Mouse (Mus musculus): ENCODE measurements around the gene Pou2f1. TPM values are rescaled to one million over a fixed set of nuclear protein-coding genes. Genes with fewer than 3 reads are reported as not detected.

Pou2f1 gene
- total and polyA plus RNA-seq, 3 experiments = 7.6 to 11.4 (median 8.2) TPM

DNA sequence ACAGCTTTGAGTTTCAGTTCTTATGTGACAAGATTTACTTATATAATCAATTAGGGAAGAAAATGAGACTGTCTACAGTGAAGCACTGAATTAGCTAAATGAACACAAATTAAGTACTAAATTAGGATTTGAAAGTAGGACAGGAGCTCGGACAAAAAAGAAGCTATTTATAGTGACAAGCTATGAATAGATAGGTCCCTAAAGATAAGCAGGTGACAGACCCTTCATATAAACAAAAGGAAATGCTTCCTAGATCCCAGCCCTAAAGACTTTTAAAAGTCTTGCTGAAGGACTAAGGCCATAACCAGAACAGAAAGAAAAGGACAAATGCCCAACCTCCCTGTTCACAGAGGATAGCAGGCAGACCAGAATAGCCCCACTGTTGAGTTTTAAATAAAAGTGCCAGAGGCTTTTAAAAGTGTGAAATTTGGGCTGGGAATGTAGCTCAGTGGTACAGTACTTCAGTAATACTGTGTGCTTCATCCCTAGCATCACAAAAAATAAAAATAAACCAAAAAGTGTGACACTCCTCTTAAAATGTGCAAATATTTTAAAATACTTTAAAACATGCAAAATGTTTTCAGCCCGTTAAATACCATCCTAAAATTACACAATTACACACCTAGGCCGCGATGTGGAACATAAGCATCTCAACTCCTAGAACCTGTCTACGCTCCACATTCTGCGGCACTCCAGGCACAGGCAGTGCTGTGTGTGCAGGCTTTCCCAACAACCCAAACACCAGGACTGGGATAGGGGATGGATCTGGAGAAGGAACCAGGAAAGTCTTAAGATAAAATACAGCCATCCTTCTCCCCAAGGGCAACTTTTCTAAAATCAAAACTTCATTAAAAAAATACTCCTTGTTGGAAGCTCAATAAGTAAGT is 9.0 kb downstream of the Pou2f1 start:
- H3K9ac ChIP-seq (ENCODE audit: low read depth, low read length) = no peak overlapping the region
- intact Hi-C loops (cut with DNase I) = no loop called here
- peaks cover 20% of the 10 kb centered on the region for H3K36me3 ChIP-seq (ENCODE audit: control insufficient read depth, insufficient read depth, low read length)
- DNase-seq = no peak
- H3K79me2 ChIP-seq (replicated peaks; ENCODE audit: control insufficient read depth, insufficient read depth, low read length) = peaks cover 5% of the 10 kb centered on the region; the same call in 1 of the 2 replicates
- WGBS = 61% methylated on average over 6 of the region's 6 CpGs
- H3K27me3 ChIP-seq (ENCODE audit: control insufficient read depth, insufficient read depth, low read length) = no peaks in the 10 kb centered on the region
- H3K27ac ChIP-seq = peak overlapping the region; percentile 71
- peaks cover 12% of the 10 kb centered on the region for H3K4me1 ChIP-seq (ENCODE audit: control insufficient read depth, insufficient read depth, low read length)
- no peak overlapping the region for H3K4me3 ChIP-seq
- TF ChIP-seq EP300 (IDR thresholded peaks at IDR 0.05; ENCODE audit: insufficient read depth, low read depth, low read length) (no peak), CTCF (IDR thresholded peaks at IDR 0.05) (no peak), POLR2A (IDR thresholded peaks at IDR 0.05; ENCODE audit: insufficient read depth, low read depth, low read length) (no peak)

DNA sequence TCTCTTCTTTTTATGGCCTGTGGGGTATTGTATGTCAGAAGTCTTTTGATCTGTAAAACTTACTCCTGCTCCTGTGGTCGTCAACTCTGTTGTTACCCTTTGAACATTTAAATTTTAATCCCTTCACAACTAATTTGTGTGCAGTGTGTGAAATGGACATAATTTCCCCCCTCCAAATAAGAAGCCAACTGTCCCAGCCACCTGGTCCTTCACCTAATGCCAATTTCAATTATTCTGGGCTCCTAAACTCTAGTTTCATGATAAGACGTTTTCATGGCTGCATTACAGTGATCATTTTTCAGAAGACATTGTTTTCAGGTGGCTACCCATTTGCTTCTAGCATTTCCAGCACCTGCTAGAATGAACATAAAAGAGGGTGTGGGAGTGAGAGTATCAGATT is 13.9 kb downstream of the Pou2f1 start:
- Histone ChIP-seq H3K27me3 (ENCODE audit: control insufficient read depth, insufficient read depth, low read length) (no peaks in the 10 kb centered on the region), H3K36me3 (ENCODE audit: control insufficient read depth, insufficient read depth, low read length) (peaks cover 14% of the 10 kb centered on the region), H3K9ac (ENCODE audit: low read depth, low read length) (no peak overlapping the region), H3K4me1 (ENCODE audit: control insufficient read depth, insufficient read depth, low read length) (peaks cover 6% of the 10 kb centered on the region), H3K4me3 (no peak overlapping the region), H3K79me2 (replicated peaks; ENCODE audit: control insufficient read depth, insufficient read depth, low read length) (peaks cover 5% of the 10 kb centered on the region; the same call in 1 of the 2 replicates), H3K27ac (no peak overlapping the region)
- TF ChIP-seq POLR2A (IDR thresholded peaks at IDR 0.05; ENCODE audit: insufficient read depth, low read depth, low read length) (no peak), EP300 (IDR thresholded peaks at IDR 0.05; ENCODE audit: insufficient read depth, low read depth, low read length) (no peak), CTCF (IDR thresholded peaks at IDR 0.05) (no peak)
- no peak for DNase-seq
- 80% methylated on average over 2 of the region's 2 CpGs for WGBS
- intact Hi-C loops (cut with DNase I) = no loop called here

DNA sequence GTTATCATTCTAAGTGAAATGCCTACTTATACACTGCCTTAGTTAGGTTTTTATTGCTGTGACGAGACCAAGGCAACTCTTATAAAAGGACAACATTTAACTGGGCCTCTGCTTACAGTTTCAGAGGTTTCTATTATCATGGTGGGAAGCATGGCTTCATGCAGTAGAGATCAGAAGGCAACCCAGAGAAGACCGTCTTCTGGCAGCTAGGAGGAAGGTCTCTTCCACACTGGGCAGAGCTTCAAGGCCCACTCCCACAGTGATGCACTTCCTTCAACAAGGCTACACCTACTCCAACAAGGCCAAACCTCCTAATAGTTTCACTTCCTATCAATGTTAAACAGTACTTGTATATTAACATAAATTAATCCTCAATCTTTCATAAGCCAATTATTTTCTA is 14.4 kb downstream of the Pou2f1 start:
- no peak for TF ChIP-seq CTCF (IDR thresholded peaks at IDR 0.05)
- TF ChIP-seq EP300 (IDR thresholded peaks at IDR 0.05; ENCODE audit: insufficient read depth, low read depth, low read length) = no peak
- H3K4me3 ChIP-seq = no peak overlapping the region
- peaks cover 6% of the 10 kb centered on the region for H3K4me1 ChIP-seq (ENCODE audit: control insufficient read depth, insufficient read depth, low read length)
- no peaks in the 10 kb centered on the region for H3K27me3 ChIP-seq (ENCODE audit: control insufficient read depth, insufficient read depth, low read length)
- H3K9ac ChIP-seq (ENCODE audit: low read depth, low read length) = no peak overlapping the region
- 67% methylated on average over 2 of the region's 2 CpGs for WGBS
- peaks cover 12% of the 10 kb centered on the region for H3K36me3 ChIP-seq (ENCODE audit: control insufficient read depth, insufficient read depth, low read length)
- peaks cover 5% of the 10 kb centered on the region; the same call in 1 of the 2 replicates for H3K79me2 ChIP-seq (replicated peaks; ENCODE audit: control insufficient read depth, insufficient read depth, low read length)
- intact Hi-C loops (cut with DNase I) = no loop called here
- DNase-seq = no peak
- no peak overlapping the region for H3K27ac ChIP-seq

DNA sequence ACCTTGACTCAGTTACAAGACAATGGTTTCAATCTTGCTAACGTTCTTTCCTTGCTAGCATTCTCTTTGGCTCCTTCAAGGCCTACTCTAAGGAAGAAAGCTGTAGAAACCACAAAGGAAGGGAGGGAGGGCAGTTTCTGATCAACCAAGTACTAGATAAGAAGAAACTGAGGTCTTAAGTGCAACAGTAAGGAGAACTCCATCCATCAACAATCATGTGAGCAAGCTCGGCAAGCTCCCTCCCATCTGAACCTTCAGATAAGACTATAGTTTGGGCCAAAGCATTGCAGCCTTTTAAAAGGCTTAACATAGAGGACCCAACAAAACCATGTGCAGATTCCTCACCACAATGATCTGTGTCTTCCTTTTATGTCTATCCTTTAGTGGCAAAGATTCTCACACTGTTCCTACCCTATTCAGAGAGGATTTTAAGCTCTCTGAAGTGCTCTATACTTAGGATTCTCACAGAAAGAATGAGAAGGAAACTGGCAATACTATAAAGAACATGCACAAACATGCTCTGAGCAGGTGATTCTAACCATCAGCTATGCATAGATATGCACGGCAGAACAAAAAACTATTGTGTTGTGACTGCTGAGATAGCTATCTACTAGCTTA is 16.6 kb downstream of the Pou2f1 start:
- TF ChIP-seq EP300 (IDR thresholded peaks at IDR 0.05; ENCODE audit: insufficient read depth, low read depth, low read length) (no peak), CTCF (IDR thresholded peaks at IDR 0.05) (no peak), POLR2A (IDR thresholded peaks at IDR 0.05; ENCODE audit: insufficient read depth, low read depth, low read length) (no peak)
- no peak overlapping the region for H3K4me3 ChIP-seq
- no peak overlapping the region for H3K9ac ChIP-seq (ENCODE audit: low read depth, low read length)
- no peaks in the 10 kb centered on the region for H3K27me3 ChIP-seq (ENCODE audit: control insufficient read depth, insufficient read depth, low read length)
- peaks cover 1% of the 10 kb centered on the region for H3K4me1 ChIP-seq (ENCODE audit: control insufficient read depth, insufficient read depth, low read length)
- intact Hi-C loops (cut with DNase I) = no loop called here
- no peak overlapping the region for H3K27ac ChIP-seq
- WGBS = 56% methylated on average over 3 of the region's 3 CpGs
- DNase-seq = no peak
- peaks cover 1% of the 10 kb centered on the region; the same call in 1 of the 2 replicates for H3K79me2 ChIP-seq (replicated peaks; ENCODE audit: control insufficient read depth, insufficient read depth, low read length)
- H3K36me3 ChIP-seq (ENCODE audit: control insufficient read depth, insufficient read depth, low read length) = peaks cover 2% of the 10 kb centered on the region

DNA sequence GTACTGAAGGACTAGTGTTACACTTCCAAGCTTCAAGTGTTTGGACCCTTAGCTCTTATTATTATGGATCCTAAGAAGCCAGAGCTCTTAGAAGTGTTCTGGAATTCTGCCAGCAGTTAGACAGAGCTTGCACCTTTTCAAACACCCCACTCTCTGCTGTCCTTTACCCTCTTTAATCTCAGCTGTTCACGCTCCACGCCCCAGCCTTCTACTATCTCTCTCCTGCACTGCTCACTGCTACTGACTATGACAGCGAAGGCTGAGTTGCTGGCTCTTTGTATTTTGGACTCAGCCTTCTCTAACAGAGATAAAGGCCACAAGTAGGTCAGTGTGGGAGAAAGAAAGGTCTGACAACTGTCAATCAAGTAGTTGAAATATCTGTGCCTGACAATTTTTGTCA is 17.3 kb downstream of the Pou2f1 start:
- Histone ChIP-seq H3K4me1 (ENCODE audit: control insufficient read depth, insufficient read depth, low read length) (peaks cover 1% of the 10 kb centered on the region), H3K79me2 (replicated peaks; ENCODE audit: control insufficient read depth, insufficient read depth, low read length) (peaks cover 1% of the 10 kb centered on the region; the same call in 1 of the 2 replicates), H3K4me3 (no peak overlapping the region), H3K27ac (no peak overlapping the region), H3K27me3 (ENCODE audit: control insufficient read depth, insufficient read depth, low read length) (no peaks in the 10 kb centered on the region), H3K9ac (ENCODE audit: low read depth, low read length) (no peak overlapping the region), H3K36me3 (ENCODE audit: control insufficient read depth, insufficient read depth, low read length) (no peaks in the 10 kb centered on the region; the same call in none of the 2 replicates)
- 69% methylated on average over 3 of the region's 3 CpGs for WGBS
- TF ChIP-seq POLR2A (IDR thresholded peaks at IDR 0.05; ENCODE audit: insufficient read depth, low read depth, low read length) (no peak), EP300 (IDR thresholded peaks at IDR 0.05; ENCODE audit: insufficient read depth, low read depth, low read length) (no peak), CTCF (IDR thresholded peaks at IDR 0.05) (no peak)
- intact Hi-C loops (cut with DNase I) = no loop called here
- no peak for DNase-seq
